Mouse (Mus musculus): Measurements from ENCODE around the gene Tsg101. TPM values are rescaled to one million over a fixed set of nuclear protein-coding genes. Genes with fewer than 3 reads are reported as not detected.
"Not testable (repeated sequence)": the region's sequence is repeated elsewhere in the genome, so short reads cannot be mapped to it uniquely, and the experiment has no call there.

Gene Tsg101
- polyA plus RNA-seq, 1 experiment from 2014 or later = 164 TPM

DNA sequence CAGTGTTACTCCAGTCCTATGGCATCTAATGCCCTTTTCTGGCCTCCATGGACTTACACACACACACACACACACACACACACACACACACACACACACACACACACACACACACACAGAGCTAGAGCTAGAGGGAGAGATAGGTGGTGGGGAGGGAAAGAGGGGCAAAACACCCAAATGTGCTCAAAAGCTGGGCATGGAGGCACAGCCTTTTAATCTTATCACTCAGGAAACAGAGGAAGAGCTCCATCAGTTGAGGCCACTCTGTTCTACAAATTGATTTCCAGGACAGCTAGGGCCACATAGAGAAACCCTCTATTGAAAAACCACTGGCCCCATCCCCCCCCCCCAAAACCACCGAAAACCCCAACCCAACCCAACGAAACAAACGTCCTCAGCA, 36.5 kb downstream of the Tsg101 start:
- H3K9me3 ChIP-seq (replicated peaks; ENCODE audit: control insufficient read depth, low read length) = no peaks in the 10 kb centered on the region
- H3K4me1 ChIP-seq (ENCODE audit: control insufficient read depth, insufficient read depth, low read length) = no peaks in the 10 kb centered on the region
- WGBS = 53% methylated on average over 3 of the region's 3 CpGs
- no peak overlapping the region for H3K9ac ChIP-seq (ENCODE audit: low read length)
- no peaks in the 10 kb centered on the region for H3K27me3 ChIP-seq (ENCODE audit: control insufficient read depth, insufficient read depth, low read length)
- no peak overlapping the region for H3K4me2 ChIP-seq (ENCODE audit: low read depth, low read length)
- peaks cover 11% of the 10 kb centered on the region for H3K36me3 ChIP-seq (ENCODE audit: control insufficient read depth, insufficient read depth)
- H3K27ac ChIP-seq (ENCODE audit: low read length) = no peak overlapping the region
- ATAC-seq (replicated peaks; ENCODE audit: extremely low read depth, insufficient read depth, low FRiP score) = no peak
- H3K4me3 ChIP-seq (ENCODE audit: low read length) = no peak overlapping the region

DNA sequence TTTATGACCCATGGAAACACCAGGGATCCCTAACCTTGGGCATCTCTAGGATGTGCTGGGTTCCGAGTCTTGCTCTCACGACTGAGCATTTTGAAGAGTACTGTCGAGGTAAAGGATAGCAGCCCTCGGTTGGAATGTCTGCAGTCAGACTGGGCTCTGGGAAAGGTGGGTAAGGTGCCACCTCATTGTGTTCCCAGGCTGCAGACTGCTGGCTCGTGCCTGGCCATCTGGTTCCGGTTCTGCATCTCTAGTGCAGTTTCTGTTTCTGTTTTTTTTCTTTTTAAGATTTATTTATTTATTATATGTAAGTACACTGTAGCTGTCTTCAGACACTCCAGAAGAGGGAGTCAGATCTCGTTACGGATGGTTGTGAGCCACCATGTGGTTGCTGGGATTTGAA, 37.8 kb downstream of the Tsg101 start:
- H3K36me3 ChIP-seq (ENCODE audit: control insufficient read depth, insufficient read depth); H3K4me2 ChIP-seq (ENCODE audit: low read depth, low read length); H3K4me3 ChIP-seq (ENCODE audit: low read length); H3K9ac ChIP-seq (ENCODE audit: low read length); H3K4me1 ChIP-seq (ENCODE audit: control insufficient read depth, insufficient read depth, low read length); ATAC-seq (replicated peaks; ENCODE audit: extremely low read depth, insufficient read depth, low FRiP score); H3K27ac ChIP-seq (ENCODE audit: low read length); H3K27me3 ChIP-seq (ENCODE audit: control insufficient read depth, insufficient read depth, low read length); H3K9me3 ChIP-seq (replicated peaks; ENCODE audit: control insufficient read depth, low read length): not testable (repeated sequence)
- 80% methylated on average over 6 of the region's 8 CpGs for WGBS

DNA sequence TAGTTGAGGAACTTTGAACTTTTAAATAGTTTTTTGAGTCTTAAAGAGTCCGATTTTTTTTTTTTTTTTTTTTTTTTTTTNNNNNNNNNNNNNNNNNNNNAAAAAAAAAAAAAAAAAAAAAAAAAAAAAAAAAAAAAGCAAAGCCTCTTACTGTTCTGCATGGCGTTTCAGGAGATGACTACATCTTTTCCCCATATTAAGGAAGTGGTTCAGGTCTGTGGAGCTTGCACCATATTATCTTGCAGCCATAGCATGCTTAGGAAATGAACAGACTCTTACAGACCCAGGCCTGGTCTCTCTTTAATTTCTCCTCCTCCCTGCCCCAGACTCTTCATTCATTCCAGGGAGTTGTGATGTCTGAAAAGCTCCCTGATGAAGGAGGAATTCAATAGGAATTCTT, 38.8 kb downstream of the Tsg101 start:
- H3K36me3 ChIP-seq (ENCODE audit: control insufficient read depth, insufficient read depth) = peaks cover 3% of the 10 kb centered on the region
- H3K4me2 ChIP-seq (ENCODE audit: low read depth, low read length) = no peak overlapping the region
- ATAC-seq (replicated peaks; ENCODE audit: extremely low read depth, insufficient read depth, low FRiP score) = no peak
- no peak overlapping the region for H3K4me3 ChIP-seq (ENCODE audit: low read length)
- no peaks in the 10 kb centered on the region for H3K27me3 ChIP-seq (ENCODE audit: control insufficient read depth, insufficient read depth, low read length)
- 85% methylated on average over 2 of the region's 2 CpGs for WGBS
- H3K27ac ChIP-seq (ENCODE audit: low read length) = no peak overlapping the region
- H3K4me1 ChIP-seq (ENCODE audit: control insufficient read depth, insufficient read depth, low read length) = no peaks in the 10 kb centered on the region
- no peak overlapping the region for H3K9ac ChIP-seq (ENCODE audit: low read length)
- no peaks in the 10 kb centered on the region for H3K9me3 ChIP-seq (replicated peaks; ENCODE audit: control insufficient read depth, low read length)

DNA sequence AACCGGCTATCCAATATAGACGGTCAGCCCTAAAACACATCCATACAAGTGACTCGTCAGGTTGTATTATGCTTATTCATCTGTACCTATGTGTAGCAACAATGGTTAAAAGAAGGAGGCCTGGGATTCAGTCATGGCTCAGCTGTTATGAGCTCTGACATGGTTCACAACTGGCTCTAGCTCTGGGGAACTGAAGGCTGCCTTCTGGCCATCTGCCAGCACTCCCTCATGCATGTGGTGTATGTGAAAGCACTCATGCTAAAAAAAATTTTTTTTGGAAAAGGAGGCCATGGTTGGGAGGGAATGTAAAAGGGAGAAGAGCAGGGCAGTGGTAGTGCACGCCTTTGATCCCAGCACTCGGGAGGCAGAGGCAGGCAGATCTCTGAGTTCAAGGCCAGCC, 39.9 kb downstream of the Tsg101 start:
- Histone ChIP-seq H3K9ac (ENCODE audit: low read length) (no peak overlapping the region), H3K4me3 (ENCODE audit: low read length) (no peak overlapping the region), H3K36me3 (ENCODE audit: control insufficient read depth, insufficient read depth) (no peaks in the 10 kb centered on the region), H3K9me3 (replicated peaks; ENCODE audit: control insufficient read depth, low read length) (no peaks in the 10 kb centered on the region), H3K27ac (ENCODE audit: low read length) (no peak overlapping the region), H3K4me1 (ENCODE audit: control insufficient read depth, insufficient read depth, low read length) (no peaks in the 10 kb centered on the region), H3K27me3 (ENCODE audit: control insufficient read depth, insufficient read depth, low read length) (no peaks in the 10 kb centered on the region), H3K4me2 (ENCODE audit: low read depth, low read length) (no peak overlapping the region)
- ATAC-seq (replicated peaks; ENCODE audit: extremely low read depth, insufficient read depth, low FRiP score) = no peak
- WGBS = 90% methylated on average over 5 of the region's 5 CpGs

DNA sequence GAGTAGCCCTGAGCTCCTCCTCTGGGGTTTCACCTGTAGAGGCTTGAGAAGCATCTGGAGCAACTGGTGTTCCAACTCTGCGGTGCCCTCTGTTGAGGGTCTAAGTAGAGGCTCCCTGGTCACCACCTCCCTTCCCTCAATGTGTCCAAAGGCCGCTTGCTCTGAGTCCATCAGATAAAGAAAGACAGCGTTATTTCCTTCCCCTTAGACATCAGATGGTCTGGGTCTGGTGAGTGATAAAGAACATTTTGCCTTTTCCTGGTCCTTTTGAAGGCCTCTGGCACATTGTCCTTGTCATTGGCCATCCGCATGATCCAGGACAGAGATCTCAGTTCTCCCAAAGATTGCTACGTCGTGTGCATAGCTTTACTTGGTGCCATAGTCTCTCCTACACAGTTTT, 42.5 kb downstream of the Tsg101 start:
- Histone ChIP-seq H3K27ac (ENCODE audit: low read length) (no peak overlapping the region), H3K27me3 (ENCODE audit: control insufficient read depth, insufficient read depth, low read length) (no peaks in the 10 kb centered on the region), H3K36me3 (ENCODE audit: control insufficient read depth, insufficient read depth) (no peaks in the 10 kb centered on the region), H3K4me2 (ENCODE audit: low read depth, low read length) (no peak overlapping the region), H3K9ac (ENCODE audit: low read length) (no peak overlapping the region), H3K4me3 (ENCODE audit: low read length) (no peak overlapping the region), H3K9me3 (replicated peaks; ENCODE audit: control insufficient read depth, low read length) (no peaks in the 10 kb centered on the region), H3K4me1 (ENCODE audit: control insufficient read depth, insufficient read depth, low read length) (no peaks in the 10 kb centered on the region)
- no peak for ATAC-seq (replicated peaks; ENCODE audit: extremely low read depth, insufficient read depth, low FRiP score)
- 72% methylated on average over 6 of the region's 6 CpGs for WGBS

DNA sequence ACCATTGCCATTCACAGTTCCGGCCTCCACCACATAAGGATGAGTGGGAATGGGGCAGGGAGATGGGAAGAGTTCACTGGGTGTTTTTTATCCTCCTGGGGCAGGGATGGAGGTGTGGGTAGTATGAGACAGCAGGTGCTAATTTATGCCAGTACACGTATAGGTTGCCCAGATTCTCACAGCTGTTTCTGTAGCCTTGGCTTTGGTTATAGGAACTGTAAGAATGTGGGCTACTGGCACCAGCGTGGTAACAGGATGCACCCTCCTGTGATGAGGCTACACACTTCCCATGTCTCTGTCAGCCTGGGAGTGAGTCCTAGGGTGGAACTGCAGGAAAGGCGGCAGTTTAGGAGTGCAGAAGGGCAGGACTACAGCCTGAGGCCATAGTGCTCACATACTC, 42.9 kb downstream of the Tsg101 start:
- H3K36me3 ChIP-seq (ENCODE audit: control insufficient read depth, insufficient read depth) = no peaks in the 10 kb centered on the region
- ATAC-seq (replicated peaks; ENCODE audit: extremely low read depth, insufficient read depth, low FRiP score) = no peak
- H3K9me3 ChIP-seq (replicated peaks; ENCODE audit: control insufficient read depth, low read length) = no peaks in the 10 kb centered on the region
- H3K27me3 ChIP-seq (ENCODE audit: control insufficient read depth, insufficient read depth, low read length) = no peaks in the 10 kb centered on the region
- H3K4me2 ChIP-seq (ENCODE audit: low read depth, low read length) = no peak overlapping the region
- H3K27ac ChIP-seq (ENCODE audit: low read length) = no peak overlapping the region
- H3K4me1 ChIP-seq (ENCODE audit: control insufficient read depth, insufficient read depth, low read length) = no peaks in the 10 kb centered on the region
- H3K9ac ChIP-seq (ENCODE audit: low read length) = no peak overlapping the region
- WGBS = 69% methylated on average over 4 of the region's 4 CpGs
- no peak overlapping the region for H3K4me3 ChIP-seq (ENCODE audit: low read length)

DNA sequence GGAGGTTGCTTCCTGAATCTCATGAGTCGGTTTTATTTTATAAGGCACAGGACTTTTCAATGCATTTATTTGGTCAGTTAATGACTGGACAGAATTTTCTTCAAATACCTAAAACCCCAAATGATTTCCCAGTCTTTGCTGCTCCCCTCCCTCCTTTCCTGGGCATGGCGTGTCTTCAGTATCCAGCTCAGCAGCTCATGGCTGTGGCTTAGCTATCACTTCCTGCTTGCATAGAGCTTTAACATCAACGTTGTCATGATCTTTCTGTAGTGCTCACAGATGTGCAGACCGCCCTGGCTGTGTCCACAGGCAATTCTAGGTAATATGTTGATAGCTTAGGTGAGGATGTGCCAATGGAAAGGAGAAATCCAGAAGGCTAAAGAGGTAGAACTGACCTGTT, 47.8 kb downstream of the Tsg101 start:
- Histone ChIP-seq H3K27ac (ENCODE audit: low read length) (no peak overlapping the region), H3K27me3 (ENCODE audit: control insufficient read depth, insufficient read depth, low read length) (no peaks in the 10 kb centered on the region), H3K4me2 (ENCODE audit: low read depth, low read length) (no peak overlapping the region), H3K4me3 (ENCODE audit: low read length) (no peak overlapping the region), H3K4me1 (ENCODE audit: control insufficient read depth, insufficient read depth, low read length) (no peaks in the 10 kb centered on the region), H3K9me3 (replicated peaks; ENCODE audit: control insufficient read depth, low read length) (no peaks in the 10 kb centered on the region), H3K36me3 (ENCODE audit: control insufficient read depth, insufficient read depth) (no peaks in the 10 kb centered on the region), H3K9ac (ENCODE audit: low read length) (no peak overlapping the region)
- ATAC-seq (replicated peaks; ENCODE audit: extremely low read depth, insufficient read depth, low FRiP score) = no peak
- 54% methylated on average over 4 of the region's 4 CpGs for WGBS

DNA sequence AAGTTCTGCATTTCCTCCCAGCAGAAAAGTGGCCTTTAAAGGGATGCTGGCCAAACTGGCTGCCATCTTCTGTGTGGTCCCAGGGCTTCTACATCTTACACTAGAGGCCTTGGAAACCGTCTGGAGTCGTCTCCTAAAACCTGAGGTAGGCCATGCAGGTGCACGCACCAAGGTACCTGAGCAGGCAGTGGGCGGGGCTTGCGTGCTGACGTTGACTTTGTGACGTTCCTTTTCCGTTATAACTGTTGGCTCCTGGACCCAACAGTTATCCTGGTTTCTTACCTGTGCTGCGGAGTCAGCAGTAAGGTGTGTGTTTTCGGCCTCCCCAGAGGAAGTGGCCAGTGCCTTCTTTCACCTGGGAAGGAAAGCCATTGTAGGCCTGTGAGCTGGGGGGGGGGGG, 58.8 kb downstream of the Tsg101 start, which contains the start of gene Ldhc:
Gene Ldhc (plus strand): TSS at position 208 of the 400 bp plus-strand sequence.
- Histone ChIP-seq H3K27me3 (ENCODE audit: control insufficient read depth, insufficient read depth, low read length) (no peaks in the 10 kb centered on the region), H3K36me3 (ENCODE audit: control insufficient read depth, insufficient read depth) (peaks cover under 1% of the 10 kb centered on the region; the same call in 1 of the 2 replicates), H3K27ac (ENCODE audit: low read length) (no peak within 1 kb of the TSS), H3K9ac (ENCODE audit: low read length) (no peak within 1 kb of the TSS), H3K9me3 (replicated peaks; ENCODE audit: control insufficient read depth, low read length) (no peaks in the 10 kb centered on the region), H3K4me2 (ENCODE audit: low read depth, low read length) (no peak within 1 kb of the TSS), H3K4me3 (ENCODE audit: low read length) (no peak within 1 kb of the TSS), H3K4me1 (ENCODE audit: control insufficient read depth, insufficient read depth, low read length) (no peaks in the 10 kb centered on the region)
- no peak for ATAC-seq (replicated peaks; ENCODE audit: extremely low read depth, insufficient read depth, low FRiP score)
- 45% methylated on average over 10 of the region's 10 CpGs for WGBS

DNA sequence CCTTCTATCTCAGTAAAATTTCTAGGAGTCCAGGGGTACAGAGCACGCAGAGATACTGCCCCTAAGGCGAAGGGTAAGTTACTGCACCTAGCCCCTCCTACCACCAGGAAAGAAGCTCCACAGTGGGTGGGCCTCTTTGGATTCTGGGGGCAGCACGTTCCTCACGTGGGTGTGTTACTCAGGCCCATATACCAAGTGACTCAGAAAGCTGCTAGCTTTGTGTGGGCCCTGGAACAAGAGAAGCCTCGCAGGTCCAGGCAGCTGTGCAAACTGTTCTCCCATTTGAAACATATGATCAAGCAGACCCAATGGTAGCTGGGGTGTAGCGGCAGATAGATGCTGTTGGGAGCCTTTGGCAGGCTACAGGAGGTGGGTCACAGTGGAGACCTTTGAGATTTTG, 60.7 kb downstream of the Tsg101 start:
- H3K4me3 ChIP-seq (ENCODE audit: low read length) = no peak overlapping the region
- no peaks in the 10 kb centered on the region for H3K9me3 ChIP-seq (replicated peaks; ENCODE audit: control insufficient read depth, low read length)
- ATAC-seq (replicated peaks; ENCODE audit: extremely low read depth, insufficient read depth, low FRiP score) = no peak
- H3K4me1 ChIP-seq (ENCODE audit: control insufficient read depth, insufficient read depth, low read length) = no peaks in the 10 kb centered on the region
- no peak overlapping the region for H3K4me2 ChIP-seq (ENCODE audit: low read depth, low read length)
- H3K36me3 ChIP-seq (ENCODE audit: control insufficient read depth, insufficient read depth) = peaks cover 19% of the 10 kb centered on the region
- 56% methylated on average over 6 of the region's 6 CpGs for WGBS
- no peaks in the 10 kb centered on the region for H3K27me3 ChIP-seq (ENCODE audit: control insufficient read depth, insufficient read depth, low read length)
- no peak overlapping the region for H3K9ac ChIP-seq (ENCODE audit: low read length)
- no peak overlapping the region for H3K27ac ChIP-seq (ENCODE audit: low read length)

DNA sequence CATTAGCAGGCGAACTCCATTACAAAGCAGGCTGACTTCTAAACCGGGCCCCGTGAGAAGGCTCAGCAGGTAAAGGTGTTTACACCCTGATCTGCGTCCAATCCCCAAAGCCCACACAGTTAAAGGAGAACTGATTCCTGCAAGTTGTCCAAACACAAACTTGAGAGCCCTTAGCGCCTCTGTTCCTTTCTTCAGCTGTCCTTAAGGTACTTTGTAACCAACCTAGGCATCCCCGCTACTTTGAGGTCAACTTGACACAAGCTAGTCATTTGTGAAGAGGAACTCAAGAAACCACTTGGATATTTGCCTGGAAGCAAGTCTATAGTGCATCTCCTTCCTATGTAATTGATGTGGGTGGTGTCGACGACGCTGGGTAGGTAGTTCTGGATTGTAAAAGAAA, 62.3 kb downstream of the Tsg101 start:
- Histone ChIP-seq H3K4me3 (ENCODE audit: low read length) (no peak overlapping the region), H3K27me3 (ENCODE audit: control insufficient read depth, insufficient read depth, low read length) (no peaks in the 10 kb centered on the region), H3K9me3 (replicated peaks; ENCODE audit: control insufficient read depth, low read length) (no peaks in the 10 kb centered on the region), H3K9ac (ENCODE audit: low read length) (no peak overlapping the region), H3K36me3 (ENCODE audit: control insufficient read depth, insufficient read depth) (peaks cover 35% of the 10 kb centered on the region), H3K4me1 (ENCODE audit: control insufficient read depth, insufficient read depth, low read length) (no peaks in the 10 kb centered on the region), H3K27ac (ENCODE audit: low read length) (no peak overlapping the region), H3K4me2 (ENCODE audit: low read depth, low read length) (no peak overlapping the region)
- ATAC-seq (replicated peaks; ENCODE audit: extremely low read depth, insufficient read depth, low FRiP score) = no peak
- 71% methylated on average over 9 of the region's 9 CpGs for WGBS

Measured in heart, embryonic 16.5 days (tissue).